Mouse (Mus musculus): Measurements from ENCODE around the gene Sorl1.

Sorl1 gene

GRCm38 (mm10) chr9:42121631-42122354 lies 2.3 kb downstream of the Sorl1 start:
- DNase-seq (ENCODE audit: low spot score), result no peak

GRCm38 (mm10) chr9:42116418-42117056 lies 7.6 kb downstream of the Sorl1 start:
- DNase-seq (ENCODE audit: low spot score), result no peak

- DNase-seq (ENCODE audit: low spot score), result no peak
Measured at GRCm38 (mm10) chr9:42115078-42115477, 9.0 kb downstream of the Sorl1 start.

- no peak for DNase-seq (ENCODE audit: low spot score)
Measured at GRCm38 (mm10) chr9:42113316-42113715, 10.8 kb downstream of the Sorl1 start.

- DNase-seq (ENCODE audit: low spot score), result no peak
Measured at GRCm38 (mm10) chr9:42112691-42113090, 11.4 kb downstream of the Sorl1 start.

- no peak for DNase-seq (ENCODE audit: low spot score)
Measured at GRCm38 (mm10) chr9:42111256-42111655, 12.8 kb downstream of the Sorl1 start.

GRCm38 (mm10) chr9:42109837-42110451 lies 14.2 kb downstream of the Sorl1 start:
- no peak for DNase-seq (ENCODE audit: low spot score)

GRCm38 (mm10) chr9:42109131-42109530 lies 15.0 kb downstream of the Sorl1 start:
- DNase-seq (ENCODE audit: low spot score), result no peak

GRCm38 (mm10) chr9:42108369-42108951 lies 15.6 kb downstream of the Sorl1 start:
- DNase-seq (ENCODE audit: low spot score), result no peak

- no peak for DNase-seq (ENCODE audit: low spot score)
Measured at GRCm38 (mm10) chr9:42107062-42107461, 17.0 kb downstream of the Sorl1 start.

- no peak for DNase-seq (ENCODE audit: low spot score)
Measured at GRCm38 (mm10) chr9:42106305-42106704, 17.8 kb downstream of the Sorl1 start.

- no peak for DNase-seq (ENCODE audit: low spot score)
Measured at GRCm38 (mm10) chr9:42103546-42103945, 20.6 kb downstream of the Sorl1 start.

- no peak for DNase-seq (ENCODE audit: low spot score)
Measured at GRCm38 (mm10) chr9:42102013-42102412, 22.1 kb downstream of the Sorl1 start.

- DNase-seq (ENCODE audit: low spot score), result no peak
Measured at GRCm38 (mm10) chr9:42101266-42101665, 22.8 kb downstream of the Sorl1 start.

GRCm38 (mm10) chr9:42100618-42101210 lies 23.4 kb downstream of the Sorl1 start:
- DNase-seq (ENCODE audit: low spot score), result no peak

- DNase-seq (ENCODE audit: low spot score), result no peak
Measured at GRCm38 (mm10) chr9:42098474-42099121, 25.5 kb downstream of the Sorl1 start.

GRCm38 (mm10) chr9:42097731-42098473 lies 26.2 kb downstream of the Sorl1 start:
- DNase-seq (ENCODE audit: low spot score), result no peak

- no peak for DNase-seq (ENCODE audit: low spot score)
Measured at GRCm38 (mm10) chr9:42097006-42097730, 26.9 kb downstream of the Sorl1 start.

- DNase-seq (ENCODE audit: low spot score), result no peak
Measured at GRCm38 (mm10) chr9:42094752-42095151, 29.3 kb downstream of the Sorl1 start.

GRCm38 (mm10) chr9:42094028-42094551 lies 30.0 kb downstream of the Sorl1 start:
- DNase-seq (ENCODE audit: low spot score), result no peak
